Mouse (Mus musculus): ENCODE measurements around the gene Arhgef18.

GRCm38 (mm10) chr8:3395246-3395645, 2.4 kb downstream of the Arhgef18 start:
- TF ChIP-seq GATA1 (IDR thresholded peaks at IDR 0.05; ENCODE audit: low read length): no peak
- TF ChIP-seq TAL1 (IDR thresholded peaks at IDR 0.05; ENCODE audit: low read length): no peak

Data from erythroblast, embryonic 14.5 days (primary cell).